Mouse (Mus musculus) liver, embryonic 16.5 days (tissue): ENCODE results near the gene Mink1. TPM values are rescaled to one million over a fixed set of nuclear protein-coding genes. Genes with fewer than 3 reads are reported as not detected.

Experiments
- ATAC-seq: fragments of 200-750 bp; cut with Nextera tagmentation; 2 replicates; pipeline ENCODE4 v1.8.0; 2017; ENCODE audit warnings: low read depth, mild to moderate bottlenecking, moderate number of reproducible peaks, moderate library complexity
- H3K27ac ChIP-seq: fragments of 300-500 bp; sonication (generic); 2 replicates; pipeline ENCODE4 v1.5.1; 2014; ENCODE audit warnings: mild to moderate bottlenecking, low read length
- H3K27me3 ChIP-seq: fragments of 300-500 bp; sonication (generic); 2 replicates; pipeline ENCODE4 v1.6.1; 2014; ENCODE audit warnings: low read depth, low read length, mixed read lengths; ENCODE audit not compliant: control insufficient read depth, insufficient read depth
- H3K36me3 ChIP-seq: fragments of 300-500 bp; sonication (generic); 2 replicates; pipeline ENCODE4 v1.6.1; 2014; ENCODE audit warnings: mild to moderate bottlenecking; ENCODE audit not compliant: control insufficient read depth, insufficient read depth
- H3K4me1 ChIP-seq: fragments of 300-500 bp; sonication (generic); 2 replicates; pipeline ENCODE4 v1.6.1; 2014; ENCODE audit warnings: low read depth, low read length, mixed read lengths; ENCODE audit not compliant: control insufficient read depth
- H3K4me2 ChIP-seq: fragments of 300-500 bp; sonication (generic); 2 replicates; pipeline ENCODE4 v1.6.1; 2014; ENCODE audit warnings: low read depth, low read length, mixed read lengths
- H3K4me3 ChIP-seq: fragments of 300-500 bp; sonication (generic); 2 replicates; pipeline ENCODE4 v1.5.1; 2014; ENCODE audit warnings: low read depth, mild to moderate bottlenecking, low read length
- H3K9ac ChIP-seq: fragments of 300-500 bp; sonication (generic); 2 replicates; pipeline ENCODE4 v1.6.1; 2014; ENCODE audit warnings: low read depth, low read length
- H3K9me3 ChIP-seq: fragments of 300-500 bp; sonication (generic); replicated peaks from 2 replicates; pipeline ENCODE4 v1.6.1; 2016; ENCODE audit warnings: low read length; ENCODE audit not compliant: control insufficient read depth
- WGBS: fragments of 180-500 bp; shearing (Covaris S2); extraction: QIAGEN DNeasy Blood & Tissue Kit; methylation state at CpG from one replicate; pipeline ENCODE4 v1.1.7; 2014; ENCODE audit not compliant: insufficient replicate concordance; 5-methylcytosine and 5-hydroxymethylcytosine counted together
- polyA plus RNA-seq: library from polyadenylated mRNA; unstranded; fragments of >200 nt; fragmentation: Nextera tagmentation; extraction: Ambion mirVana; gene quantifications from 2 replicates; pipeline ENCODE4 v1.2.1, GENCODE M21; 2015

Mink1 gene
- polyA plus RNA-seq, 1 experiment from 2014 or later, result 6.0 TPM

DNA sequence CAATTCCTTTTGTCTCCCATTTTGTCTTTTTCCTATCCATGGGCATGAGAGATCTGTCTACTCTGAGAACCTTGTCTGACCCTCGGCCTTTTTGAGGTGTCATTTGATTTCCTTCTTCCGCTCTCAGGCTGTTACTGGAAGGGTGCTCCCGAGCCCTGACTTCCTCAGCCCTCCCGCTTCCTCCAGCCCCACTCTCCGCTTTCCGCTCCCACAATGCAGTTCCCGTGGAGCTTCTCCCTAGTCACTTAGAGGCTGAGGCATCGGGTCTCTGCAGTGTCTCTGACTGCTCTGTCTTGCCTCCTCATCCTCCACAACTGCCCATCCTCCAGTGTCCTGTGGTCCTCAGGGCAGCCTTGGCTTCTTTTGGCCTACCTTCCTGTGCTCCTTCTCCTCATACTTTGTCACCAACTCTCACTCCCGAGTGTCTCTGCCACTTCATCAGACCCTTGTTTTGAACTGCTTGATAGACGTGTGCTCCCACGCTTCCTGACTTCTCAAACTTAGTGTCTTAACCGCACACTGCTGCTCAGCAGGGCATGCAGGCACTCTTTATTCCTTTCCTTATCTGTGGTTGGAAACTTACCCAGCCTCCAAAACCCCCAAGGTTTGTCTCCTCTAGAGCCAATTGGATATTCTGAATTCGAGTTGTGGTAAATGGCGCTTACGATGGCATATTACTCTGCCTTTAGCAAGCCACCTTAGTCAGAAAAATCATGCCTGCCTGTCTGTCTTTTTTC is 31.7 kb downstream of the Mink1 start:
- Histone ChIP-seq H3K4me1 (peaks cover 18% of the 10 kb centered on the region), H3K9me3 (no peaks in the 10 kb centered on the region), H3K9ac (no peak overlapping the region), H3K4me2 (no peak overlapping the region), H3K4me3 (no peak overlapping the region), H3K27ac (no peak overlapping the region), H3K36me3 (no peaks in the 10 kb centered on the region), H3K27me3 (no peaks in the 10 kb centered on the region)
- no peak for ATAC-seq
- 47% methylated on average over 15 of the region's 15 CpGs for WGBS

DNA sequence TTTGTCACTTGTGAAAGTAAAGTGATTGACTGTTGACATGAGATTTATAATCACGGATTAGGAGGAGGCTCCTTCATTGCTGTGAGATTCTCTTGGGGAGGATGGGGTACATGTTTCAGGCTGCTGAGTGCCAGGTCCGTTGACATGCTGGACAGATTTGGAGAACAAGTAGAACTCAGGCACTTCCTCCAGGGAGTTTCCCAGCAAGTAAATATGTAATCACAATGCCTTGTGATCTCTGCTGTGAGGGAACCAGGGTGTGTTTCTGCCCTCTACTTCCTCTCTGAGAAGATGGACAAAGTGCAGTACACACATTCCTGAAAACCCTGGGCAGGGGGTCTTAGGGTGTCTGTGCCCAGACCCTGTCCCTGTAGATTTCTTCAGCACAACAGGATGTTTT is 33.0 kb downstream of the Mink1 start:
- ATAC-seq, result no peak
- Histone ChIP-seq H3K4me2 (no peak overlapping the region), H3K36me3 (no peaks in the 10 kb centered on the region), H3K4me1 (peaks cover 18% of the 10 kb centered on the region), H3K27ac (no peak overlapping the region; the same call in 1 of the 2 replicates), H3K27me3 (no peaks in the 10 kb centered on the region), H3K4me3 (no peak overlapping the region), H3K9ac (no peak overlapping the region), H3K9me3 (no peaks in the 10 kb centered on the region)
- 32% methylated on average over 2 of the region's 2 CpGs for WGBS

DNA sequence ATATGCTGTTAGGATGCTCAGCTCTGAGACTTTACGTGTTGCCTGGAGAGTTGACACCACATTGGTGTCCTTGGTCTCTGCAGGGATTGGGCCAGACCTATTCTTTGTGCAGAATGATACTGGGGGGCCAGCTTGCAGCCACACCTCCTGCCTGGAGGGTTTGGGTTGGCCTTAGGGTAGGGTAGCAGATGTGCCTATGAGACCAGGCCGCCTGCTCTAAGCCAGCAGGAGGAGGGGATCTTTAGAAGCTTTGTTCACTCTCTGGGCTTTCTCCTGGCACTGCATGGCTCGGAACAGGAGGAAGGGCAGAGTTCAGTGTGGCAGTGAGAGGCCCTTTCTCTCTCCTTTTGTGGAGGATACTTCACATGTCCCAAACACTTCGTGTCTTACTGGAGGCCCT is 33.4 kb downstream of the Mink1 start:
- 65% methylated on average over 4 of the region's 4 CpGs for WGBS
- ATAC-seq, result no peak
- H3K4me2 ChIP-seq, result no peak overlapping the region

DNA sequence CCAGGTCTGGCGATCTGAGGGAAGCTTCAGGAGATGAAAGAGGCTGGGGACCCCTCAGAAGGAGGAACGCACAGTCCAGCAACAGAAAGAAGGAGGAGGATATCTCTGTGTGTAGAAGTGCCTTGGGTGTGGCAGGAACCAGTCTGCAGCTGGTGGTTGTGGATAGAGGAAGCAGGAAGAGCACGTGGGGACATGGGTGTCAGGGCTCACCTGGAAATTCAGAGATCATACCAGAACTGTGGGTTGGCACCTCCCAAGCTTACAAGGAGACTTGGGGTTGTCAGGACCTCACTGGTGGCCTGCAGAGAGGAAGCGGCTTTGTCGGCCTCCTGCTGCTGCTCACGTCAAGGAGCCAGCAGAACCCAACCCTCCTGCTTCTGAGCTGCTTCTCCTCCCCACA is 34.6 kb downstream of the Mink1 start:
- Histone ChIP-seq H3K9ac (no peak overlapping the region), H3K27me3 (no peaks in the 10 kb centered on the region), H3K4me3 (no peak overlapping the region), H3K27ac (no peak overlapping the region), H3K9me3 (no peaks in the 10 kb centered on the region), H3K4me2 (no peak overlapping the region), H3K4me1 (peaks cover 16% of the 10 kb centered on the region), H3K36me3 (no peaks in the 10 kb centered on the region)
- ATAC-seq, result 0 out of 2 replicates have a peak, but pooled peaks have one; percentile 19
- 24% methylated on average over 6 of the region's 6 CpGs for WGBS

More for the DNA sequence above, 33.4 kb downstream of the Mink1 start:
- Histone ChIP-seq H3K4me3 (no peak overlapping the region), H3K36me3 (no peaks in the 10 kb centered on the region), H3K4me1 (peaks cover 18% of the 10 kb centered on the region), H3K27ac (peak overlapping the region; percentile 9; the same call in 1 of the 2 replicates), H3K27me3 (no peaks in the 10 kb centered on the region), H3K9ac (no peak overlapping the region), H3K9me3 (no peaks in the 10 kb centered on the region)

DNA sequence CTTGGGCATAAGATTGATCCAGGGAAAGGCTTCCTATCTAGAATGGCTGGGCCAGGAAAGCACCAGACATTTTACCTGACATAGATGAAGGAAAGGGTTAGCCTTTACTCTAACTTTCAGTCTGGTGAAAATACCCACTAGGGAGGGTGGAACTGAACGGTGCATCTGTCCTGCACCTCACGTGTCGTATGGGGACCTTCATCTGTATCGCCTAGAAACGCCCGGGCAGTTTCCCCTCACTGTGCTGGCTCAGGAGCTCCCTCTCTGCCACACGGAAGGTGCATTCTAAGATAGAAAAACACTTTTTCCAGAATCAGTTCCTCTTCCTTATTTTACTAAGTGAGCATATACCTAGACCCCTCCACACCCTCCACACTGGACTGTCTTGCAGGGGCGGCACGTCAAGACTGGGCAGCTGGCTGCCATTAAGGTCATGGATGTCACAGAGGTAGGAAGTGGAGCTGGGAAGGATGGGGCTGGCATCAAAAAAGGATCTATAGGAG is 35.8 kb downstream of the Mink1 start:
- Histone ChIP-seq H3K36me3 (no peaks in the 10 kb centered on the region), H3K27me3 (no peaks in the 10 kb centered on the region), H3K4me1 (peaks cover 13% of the 10 kb centered on the region), H3K9me3 (no peaks in the 10 kb centered on the region), H3K27ac (no peak overlapping the region), H3K9ac (no peak overlapping the region), H3K4me2 (no peak overlapping the region), H3K4me3 (no peak overlapping the region)
- no peak for ATAC-seq
- 74% methylated on average over 9 of the region's 9 CpGs for WGBS

DNA sequence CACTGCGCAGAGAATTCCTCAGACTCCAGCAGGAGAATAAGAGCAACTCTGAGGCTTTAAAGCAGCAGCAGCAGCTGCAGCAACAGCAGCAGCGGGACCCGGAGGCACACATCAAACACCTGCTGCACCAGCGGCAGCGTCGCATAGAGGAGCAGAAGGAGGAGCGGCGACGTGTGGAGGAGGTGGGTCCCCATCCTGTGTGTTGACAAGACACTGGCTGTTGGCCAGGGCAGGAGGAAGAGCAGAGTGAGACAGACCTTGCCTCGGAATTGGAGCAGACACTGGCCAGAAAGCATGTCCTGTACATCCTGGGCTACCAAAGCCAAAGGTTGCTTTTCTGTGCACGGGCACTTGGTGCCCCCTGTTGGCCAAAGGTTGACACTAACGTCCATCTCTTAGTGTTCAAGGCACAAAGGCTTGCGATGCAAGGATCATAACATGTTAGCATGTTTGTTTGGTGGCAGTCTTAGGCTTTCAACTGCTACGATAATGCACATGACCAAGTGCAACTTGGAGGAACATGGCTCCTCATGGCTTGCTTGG is 42.4 kb downstream of the Mink1 start:
- 59% methylated on average over 14 of the region's 14 CpGs for WGBS
- Histone ChIP-seq H3K27me3 (no peaks in the 10 kb centered on the region), H3K36me3 (peaks cover 2% of the 10 kb centered on the region), H3K9me3 (no peaks in the 10 kb centered on the region), H3K27ac (no peak overlapping the region), H3K4me1 (no peaks in the 10 kb centered on the region), H3K4me3 (no peak overlapping the region), H3K4me2 (no peak overlapping the region), H3K9ac (no peak overlapping the region)
- no peak for ATAC-seq

DNA sequence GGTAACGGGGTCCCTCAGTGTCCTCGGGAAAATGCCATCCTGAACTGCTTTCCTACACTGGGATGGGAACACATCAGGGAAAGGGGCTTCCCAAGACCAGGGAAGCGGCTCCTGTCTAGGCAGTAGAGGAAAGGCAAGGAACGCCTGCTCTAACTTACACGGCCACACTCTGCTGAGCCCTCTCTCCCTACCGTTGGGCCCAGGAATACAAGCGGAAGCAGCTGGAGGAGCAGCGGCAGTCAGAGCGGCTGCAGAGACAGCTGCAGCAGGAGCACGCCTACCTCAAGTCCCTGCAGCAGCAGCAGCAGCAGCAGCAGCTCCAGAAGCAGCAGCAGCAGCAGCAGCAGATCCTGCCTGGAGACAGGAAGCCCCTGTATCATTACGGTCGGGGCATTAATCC is 44.0 kb downstream of the Mink1 start:
- H3K4me1 ChIP-seq, result no peaks in the 10 kb centered on the region
- no peaks in the 10 kb centered on the region for H3K9me3 ChIP-seq
- no peak overlapping the region for H3K4me3 ChIP-seq
- no peak overlapping the region for H3K27ac ChIP-seq
- no peak overlapping the region for H3K9ac ChIP-seq
- WGBS, result 83% methylated on average over 12 of the region's 12 CpGs
- H3K4me2 ChIP-seq, result no peak overlapping the region
- H3K27me3 ChIP-seq, result no peaks in the 10 kb centered on the region
- peaks cover 2% of the 10 kb centered on the region for H3K36me3 ChIP-seq
- ATAC-seq, result no peak

DNA sequence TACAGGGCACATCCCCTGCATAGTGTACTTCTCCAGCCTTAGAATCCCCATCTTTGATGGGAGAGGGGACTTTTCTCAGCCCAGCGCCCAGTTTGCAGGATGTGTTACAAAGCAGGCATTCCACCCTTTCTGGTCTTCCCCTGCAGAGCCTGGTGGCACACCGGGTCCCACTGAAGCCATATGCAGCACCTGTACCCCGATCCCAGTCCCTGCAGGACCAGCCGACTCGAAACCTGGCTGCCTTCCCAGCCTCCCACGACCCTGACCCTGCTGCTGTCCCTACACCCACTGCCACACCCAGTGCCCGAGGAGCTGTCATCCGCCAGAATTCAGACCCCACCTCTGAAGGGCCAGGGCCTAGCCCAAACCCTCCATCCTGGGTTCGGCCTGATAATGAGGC is 44.9 kb downstream of the Mink1 start:
- no peak overlapping the region for H3K4me2 ChIP-seq
- H3K9ac ChIP-seq, result no peak overlapping the region
- 61% methylated on average over 9 of the region's 9 CpGs for WGBS
- H3K4me1 ChIP-seq, result no peaks in the 10 kb centered on the region
- no peaks in the 10 kb centered on the region for H3K9me3 ChIP-seq
- peaks cover 2% of the 10 kb centered on the region for H3K36me3 ChIP-seq
- H3K27me3 ChIP-seq, result no peaks in the 10 kb centered on the region
- no peak for ATAC-seq
- no peak overlapping the region for H3K27ac ChIP-seq
- H3K4me3 ChIP-seq, result no peak overlapping the region

DNA sequence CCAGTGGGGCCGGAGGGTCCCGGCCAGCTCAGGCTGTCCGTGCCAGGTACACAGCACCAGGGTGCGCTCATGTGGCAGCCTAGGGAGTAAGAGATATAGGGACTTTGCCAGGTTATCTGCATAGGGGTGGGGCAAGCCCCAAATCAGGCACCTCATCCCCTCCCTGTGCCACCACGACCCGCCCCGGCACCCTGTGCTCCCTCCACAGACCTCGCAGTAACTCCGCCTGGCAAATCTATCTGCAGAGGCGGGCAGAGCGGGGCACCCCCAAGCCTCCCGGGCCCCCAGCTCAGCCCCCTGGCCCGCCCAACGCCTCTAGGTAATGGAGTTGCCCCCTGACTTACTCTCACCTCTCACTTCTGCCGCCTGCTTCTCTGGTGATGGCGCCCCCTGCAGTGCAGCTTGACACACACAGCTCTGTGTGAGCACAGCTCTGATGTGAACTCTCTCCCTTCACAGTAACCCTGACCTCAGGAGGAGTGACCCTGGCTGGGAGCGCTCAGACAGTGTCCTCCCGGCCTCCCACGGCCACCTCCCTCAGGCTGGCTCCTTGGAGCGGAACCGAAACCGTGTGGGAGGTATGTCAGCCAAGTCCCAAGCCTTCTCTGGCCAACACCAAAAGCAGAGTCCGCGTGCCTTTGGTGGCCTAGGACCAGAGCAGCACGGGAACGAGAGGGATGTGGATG is 45.8 kb downstream of the Mink1 start:
- H3K9me3 ChIP-seq, result no peaks in the 10 kb centered on the region
- H3K36me3 ChIP-seq, result peaks cover 2% of the 10 kb centered on the region
- ATAC-seq, result no peak
- H3K27ac ChIP-seq, result no peak overlapping the region
- H3K4me2 ChIP-seq, result no peak overlapping the region
- H3K27me3 ChIP-seq, result no peaks in the 10 kb centered on the region
- WGBS, result 75% methylated on average over 26 of the region's 26 CpGs
- no peak overlapping the region for H3K4me3 ChIP-seq
- no peak overlapping the region for H3K9ac ChIP-seq
- no peaks in the 10 kb centered on the region for H3K4me1 ChIP-seq
